Mouse (Mus musculus): ENCODE data around the gene Mybpc1.

DNA sequence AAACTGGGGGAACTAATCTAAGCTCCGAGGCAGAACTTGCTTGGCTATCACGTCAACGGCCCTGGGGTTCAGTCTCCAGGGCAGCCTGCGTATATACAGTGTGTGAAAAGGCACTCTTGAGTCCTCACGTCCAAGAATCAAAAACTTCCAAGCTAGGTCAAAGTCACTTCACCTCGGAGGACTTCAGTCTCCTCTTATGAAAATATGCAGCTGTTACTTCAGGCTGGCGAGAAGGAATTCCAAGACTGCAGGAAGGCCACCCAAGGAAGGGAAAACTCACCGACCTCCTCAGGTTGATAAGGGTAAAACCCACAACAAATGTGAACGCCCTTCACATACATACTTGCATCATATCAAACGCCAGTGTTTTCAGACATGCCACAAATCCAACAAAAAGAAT, 103.6 kb downstream of the Mybpc1 start:
- no peak for TF ChIP-seq CTCF (IDR thresholded peaks at IDR 0.05; ENCODE audit: extremely low read depth, insufficient read length, insufficient replicate concordance, low read depth, low read length)
- TF ChIP-seq POLR2A (IDR thresholded peaks at IDR 0.05; ENCODE audit: low read depth, low read length), result no peak

All from small intestine, adult 2 months (tissue).